Mouse (Mus musculus) CD4-positive naive resting alpha-beta T cell, adult 76 days (primary cell): ENCODE data around the gene Evc2. TPM values are rescaled to one million over a fixed set of nuclear protein-coding genes. Genes with fewer than 3 reads are reported as not detected.

Source experiments
- total RNA-seq: library from RNA; stranded (reverse); gene quantifications from one replicate; pipeline ENCODE4 v1.2.4, GENCODE M21; 2023

The Evc2 gene
- total RNA-seq: not detected

GRCm38 (mm10) chr5:37338288-37338687 is at the start of gene Evc2:
Evc2 (plus strand) TSS chr5:37338499.

GRCm38 (mm10) chr5:37336485-37337105 is 1.7 kb upstream of the Evc2 start, which contains the start of gene Evc:
Evc (minus strand) TSS chr5:37336894.

Other genes with a start within 250 kb of the Evc2 start
- 5.1 TPM for gene Crmp1, start 96.6 kb upstream of the Evc2 start, total RNA-seq
- gene Evc, start 1.6 kb upstream of the Evc2 start, total RNA-seq: 1.6 TPM